Mouse (Mus musculus) cerebellum, postnatal 25 days (tissue): ENCODE measurements around the gene Rtn4.
"Not testable (repeated sequence)": the region's sequence is repeated elsewhere in the genome, so short reads cannot be mapped to it uniquely, and the experiment has no call there.

Source experiments
- DNase-seq, 2 experiments: peaks; one replicate each; pipeline ENCODE4 v3.0.0; 2021; ENCODE audit warnings: mixed read lengths in 2 of 2

Rtn4 gene

GRCm38 (mm10) chr11:29714789-29715188 is 22.0 kb downstream of the Rtn4 start:
- DNase-seq, result peak in 1 of 2 experiments; percentile 38

- no peak for DNase-seq
These were observed 22.8 kb downstream of the Rtn4 start for GRCm38 (mm10) chr11:29715499-29715898.

GRCm38 (mm10) chr11:29718541-29718940 is 25.8 kb downstream of the Rtn4 start:
- no peak for DNase-seq

- no peak for DNase-seq
These were observed 26.9 kb downstream of the Rtn4 start for GRCm38 (mm10) chr11:29719597-29719996.

DNA sequence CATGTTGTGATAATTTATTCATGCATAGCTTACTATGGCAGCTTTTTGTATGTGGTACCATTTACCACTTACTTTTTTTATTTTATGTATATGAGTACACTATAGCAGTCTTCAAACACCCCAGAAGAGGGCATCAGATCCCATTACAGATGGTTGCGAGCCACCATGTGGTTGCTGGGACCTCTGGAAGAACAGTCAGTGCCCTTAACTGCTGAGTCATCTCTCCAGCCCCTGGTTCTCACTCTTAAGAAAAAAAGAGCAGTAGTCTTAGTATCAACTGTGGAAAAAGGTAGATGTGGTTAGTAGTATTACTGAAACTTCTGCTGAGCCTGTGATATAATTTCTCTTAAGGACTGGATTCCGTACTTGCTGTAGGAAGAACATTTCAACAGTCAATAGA is 31.5 kb downstream of the Rtn4 start:
- no peak for DNase-seq

GRCm38 (mm10) chr11:29725167-29725566 is 32.4 kb downstream of the Rtn4 start:
- no peak for DNase-seq

- DNase-seq, result no peak
These were observed 32.9 kb downstream of the Rtn4 start for GRCm38 (mm10) chr11:29725610-29726009.

GRCm38 (mm10) chr11:29727901-29728300 is 35.2 kb downstream of the Rtn4 start:
- no peak for DNase-seq

DNA sequence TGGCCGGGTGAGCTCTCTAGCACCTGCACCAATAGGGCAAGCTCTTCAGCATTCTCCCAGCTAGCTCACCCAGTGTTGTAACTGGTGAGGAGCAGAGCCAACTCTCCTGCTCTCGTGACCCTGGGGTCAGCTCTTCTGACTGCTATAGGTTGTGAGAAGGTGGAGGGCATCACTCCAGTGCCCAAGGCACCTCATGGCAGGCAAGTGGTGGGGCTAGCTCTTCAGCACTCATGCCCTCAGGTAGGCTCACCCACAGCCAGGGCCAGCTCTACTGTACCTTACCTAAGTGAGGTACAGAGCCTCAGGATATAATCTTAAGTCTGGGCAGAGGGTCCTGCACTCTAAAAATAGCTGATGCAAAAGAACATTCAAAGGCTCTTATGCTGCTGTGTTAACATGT is 47.0 kb downstream of the Rtn4 start:
- no peak for DNase-seq

DNA sequence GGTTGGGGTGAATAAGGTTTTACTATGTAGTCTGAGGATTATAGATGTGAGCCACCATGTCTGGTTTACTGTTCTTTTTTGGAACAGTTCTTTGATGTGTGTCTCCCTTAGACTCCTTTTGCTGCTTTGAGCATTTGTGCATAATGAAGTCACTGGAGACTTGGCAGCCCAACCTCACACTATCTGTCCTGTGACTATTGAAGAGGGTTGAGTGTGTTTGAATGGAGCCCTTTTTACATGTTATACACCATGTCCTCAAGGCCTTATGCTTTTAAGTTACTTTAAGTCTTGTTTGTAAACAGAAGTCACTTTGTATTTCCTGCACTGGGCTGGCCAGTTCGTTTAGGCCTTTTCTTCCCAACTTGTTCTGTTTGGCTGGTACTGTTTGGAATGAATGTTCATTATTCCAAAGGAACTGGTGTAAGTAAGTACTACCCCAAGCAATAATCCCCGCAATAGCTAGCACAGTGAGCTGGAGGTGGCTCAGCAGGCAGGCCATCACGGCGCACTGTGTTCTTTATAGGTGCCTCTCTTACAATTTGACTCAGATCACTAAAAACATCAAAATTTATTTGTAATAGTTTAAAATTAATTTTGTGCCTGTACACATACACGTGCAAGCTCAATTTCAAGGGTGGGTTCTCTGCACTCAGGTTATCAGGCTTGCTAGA is 52.1 kb downstream of the Rtn4 start:
- DNase-seq, result no peak

GRCm38 (mm10) chr11:29745513-29745912 is 52.8 kb downstream of the Rtn4 start:
- peak; percentile 67 to 76 for DNase-seq

GRCm38 (mm10) chr11:29746203-29746602 is 53.5 kb downstream of the Rtn4 start:
- no peak for DNase-seq

DNA sequence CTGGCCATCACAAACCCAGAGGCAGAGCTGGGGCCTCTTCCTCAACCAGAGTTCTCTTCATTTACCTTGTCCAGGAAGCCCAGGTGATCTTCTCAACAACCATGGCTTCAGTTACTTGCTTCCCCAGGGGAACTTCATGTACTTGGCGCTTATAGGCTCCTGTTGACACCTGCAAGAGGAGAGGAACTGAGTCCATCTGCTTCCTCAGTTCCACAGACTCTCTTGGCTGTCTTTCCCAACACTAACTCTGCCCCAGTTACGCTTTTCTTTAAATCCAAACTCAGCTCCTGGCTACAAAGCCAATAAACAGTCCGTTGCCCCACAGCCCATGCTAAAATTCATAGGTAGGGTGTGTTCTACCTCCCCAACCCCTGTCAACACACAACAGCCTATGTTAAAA is 54.6 kb downstream of the Rtn4 start:
- DNase-seq, result no peak

- DNase-seq, result no peak
These were observed 55.1 kb downstream of the Rtn4 start for GRCm38 (mm10) chr11:29747881-29748280.

- no peak for DNase-seq
These were observed 56.2 kb downstream of the Rtn4 start for GRCm38 (mm10) chr11:29748750-29749467.

DNA sequence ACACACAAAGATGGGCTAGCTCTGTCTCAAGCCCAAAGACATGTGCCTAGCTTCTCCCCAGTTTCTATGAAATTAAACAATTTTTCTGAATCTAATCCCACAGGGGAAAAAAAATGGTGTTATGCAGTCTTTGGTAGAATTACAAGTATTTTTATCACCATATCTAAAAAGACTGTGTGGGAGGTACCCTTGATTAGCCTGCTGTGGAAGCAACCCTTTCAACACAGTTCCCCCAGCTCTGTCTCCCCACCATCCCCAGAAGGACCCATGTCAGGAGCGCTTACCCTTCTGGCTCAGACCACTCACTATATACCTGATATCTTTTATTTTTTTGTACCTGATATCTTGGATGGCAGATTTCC is 56.7 kb downstream of the Rtn4 start:
- DNase-seq, result no peak

DNA sequence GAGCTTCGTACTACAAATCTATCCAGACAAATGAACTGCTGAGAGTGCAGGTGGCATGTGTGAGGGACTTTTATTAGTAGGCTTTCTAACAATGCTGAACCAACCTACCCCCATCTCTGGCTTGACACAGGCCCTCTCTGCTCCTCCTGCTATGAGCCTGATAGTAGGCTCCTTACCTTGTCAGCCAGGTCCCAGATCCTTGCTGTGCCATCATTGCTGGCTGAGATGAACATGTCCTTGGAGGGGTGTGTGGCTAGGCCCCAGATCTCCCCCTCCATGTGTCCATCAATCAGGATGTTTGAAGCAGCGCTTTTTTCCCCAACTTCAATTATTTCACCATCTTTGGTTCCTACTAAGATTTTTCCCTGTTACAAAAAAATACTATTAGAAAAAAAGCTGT is 58.3 kb downstream of the Rtn4 start:
- DNase-seq, result no peak

DNA sequence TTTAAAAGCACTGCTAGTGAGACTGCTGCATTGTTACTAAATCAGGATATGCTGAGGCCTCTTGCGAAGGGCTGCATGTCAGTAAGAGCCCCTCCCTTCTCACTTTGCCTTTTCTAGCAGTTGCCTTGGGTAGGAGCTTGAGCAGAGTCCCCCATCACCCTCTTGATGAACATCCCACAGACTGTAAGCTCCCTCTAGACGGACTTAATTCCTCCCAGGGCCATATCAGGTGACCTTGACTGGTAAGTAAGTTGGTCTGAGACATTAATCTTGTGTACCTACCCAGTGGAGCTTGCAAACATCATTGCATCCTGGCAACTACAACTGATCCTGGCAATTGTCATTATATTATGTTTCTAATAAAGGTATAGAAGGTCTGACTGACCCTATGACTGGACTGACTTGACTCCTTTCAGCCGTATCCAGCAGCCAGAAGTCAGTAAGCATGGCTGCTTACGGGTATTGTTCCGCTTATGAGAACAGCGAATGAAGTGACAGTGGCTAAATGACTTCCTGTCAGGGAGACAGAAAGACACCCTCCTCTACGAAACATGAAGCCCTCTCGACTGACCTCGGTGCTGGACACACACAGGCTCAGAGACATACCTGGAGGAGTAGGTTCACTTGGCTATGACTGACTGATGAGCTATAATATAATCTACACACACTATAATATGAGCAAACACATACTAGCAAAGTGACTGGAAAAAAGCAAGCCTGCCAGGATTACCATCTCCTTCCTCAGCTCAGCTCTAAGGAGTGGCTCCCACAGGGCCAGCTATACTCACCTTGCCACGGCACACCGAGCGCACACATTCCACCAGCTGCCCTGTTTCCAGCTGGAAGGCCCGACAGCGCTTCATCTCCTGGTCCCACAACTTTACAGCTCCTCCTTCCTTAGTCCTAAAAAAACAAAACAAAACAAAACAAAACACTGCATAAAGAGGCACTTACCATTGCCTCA is 59.2 kb downstream of the Rtn4 start:
- no peak for DNase-seq

DNA sequence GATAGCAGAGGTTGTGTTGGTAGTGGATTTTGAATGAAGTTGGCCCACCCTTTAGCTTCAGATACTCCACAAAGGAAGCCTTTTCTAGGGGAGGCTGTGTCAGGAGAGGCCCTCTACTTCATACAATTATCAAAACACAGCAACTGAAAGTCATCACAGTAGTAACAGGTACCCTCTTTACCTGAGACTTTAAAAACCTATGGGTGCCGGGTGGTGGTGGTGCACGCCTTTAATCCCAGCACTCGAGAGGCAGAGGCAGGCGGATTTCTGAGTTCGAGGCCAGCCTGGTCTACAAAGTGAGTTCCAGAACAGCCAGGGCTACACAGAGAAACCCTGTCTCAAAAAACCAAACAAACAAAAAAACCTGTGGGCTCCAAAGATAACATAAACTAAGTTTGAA is 63.3 kb downstream of the Rtn4 start:
- DNase-seq, result not testable (repeated sequence)

DNA sequence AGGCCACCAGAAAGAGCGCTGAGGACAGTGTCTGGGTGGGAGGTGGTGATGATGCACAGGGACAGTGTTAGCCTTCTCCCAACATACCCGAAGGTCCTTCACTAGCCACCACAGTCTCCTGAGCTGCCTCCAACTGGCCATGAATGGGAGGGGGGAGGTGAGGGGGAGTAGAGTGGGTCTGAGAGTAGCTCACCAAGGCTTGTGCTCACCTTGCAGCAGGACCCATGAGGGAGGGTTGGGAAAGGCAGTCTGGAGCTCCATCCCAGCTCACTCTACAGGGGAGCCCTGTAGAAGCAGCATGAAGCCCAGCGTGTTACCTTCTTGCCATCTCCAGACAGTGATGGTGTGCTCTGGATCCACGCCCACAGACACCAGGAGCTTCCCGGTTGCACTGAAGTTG is 65.9 kb downstream of the Rtn4 start:
- DNase-seq, result no peak

DNA sequence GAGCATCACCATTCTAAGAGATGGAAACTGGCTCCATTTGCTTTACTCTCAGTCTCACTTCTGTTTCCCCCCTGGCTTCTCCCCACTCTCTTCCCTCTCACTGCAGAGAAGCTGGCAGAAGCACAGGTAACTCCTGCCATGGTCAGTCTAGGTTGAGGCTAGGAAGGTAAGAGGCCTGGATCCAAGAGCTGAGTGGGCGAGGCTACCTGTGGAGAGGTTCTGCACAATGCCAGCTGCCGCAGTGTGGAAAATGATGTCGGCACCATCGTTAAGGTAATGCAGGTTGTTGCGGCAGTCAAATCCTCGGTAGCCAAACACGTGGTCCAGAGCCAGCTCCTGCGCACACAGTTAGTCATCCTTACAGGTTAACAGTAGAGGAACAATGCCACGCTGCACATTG is 68.6 kb downstream of the Rtn4 start:
- peak; percentile 64 to 65 for DNase-seq

DNA sequence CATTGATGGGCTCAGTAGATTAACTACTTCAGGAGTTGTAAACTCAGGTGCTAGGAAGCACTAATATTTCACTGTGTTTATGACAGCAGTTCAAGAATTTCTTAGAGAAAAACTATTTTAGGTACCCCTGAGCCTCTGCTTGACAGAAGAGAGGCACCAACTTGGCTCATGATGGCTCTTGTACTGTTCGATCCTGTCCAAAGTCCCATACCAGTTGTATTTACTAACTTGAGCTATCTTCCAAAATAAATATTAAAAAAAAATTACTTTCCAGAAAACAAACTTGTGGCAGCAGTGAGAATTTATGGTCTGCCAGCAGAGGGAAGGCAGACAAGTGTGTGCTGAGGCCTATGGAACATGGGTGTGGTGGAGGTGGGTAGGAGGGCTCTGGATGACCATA is 70.0 kb downstream of the Rtn4 start:
- no peak for DNase-seq

DNA sequence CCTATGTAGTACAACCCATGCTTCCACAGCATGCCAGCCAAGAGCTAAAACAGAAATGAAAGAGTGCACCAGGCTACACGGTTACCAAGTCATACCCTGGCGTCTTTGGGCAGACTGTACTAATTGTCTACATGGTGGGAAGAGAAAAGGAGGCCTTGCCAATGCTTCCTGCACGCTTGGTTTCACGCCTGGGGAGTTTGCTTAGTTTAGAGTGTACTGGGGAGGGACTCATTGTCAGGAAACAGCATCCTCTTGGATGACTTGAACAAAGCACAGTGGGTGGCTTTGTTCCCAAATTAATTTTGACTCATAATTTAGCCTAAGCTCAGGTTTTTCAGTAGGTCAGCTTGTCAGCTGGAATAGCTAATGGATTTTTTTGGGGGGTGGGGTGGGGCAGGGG is 72.3 kb downstream of the Rtn4 start:
- peak; percentile 48 to 58 for DNase-seq
